Mouse (Mus musculus): ENCODE measurements around the gene Myo1e. TPM values are rescaled to one million over a fixed set of nuclear protein-coding genes. Genes with fewer than 3 reads are reported as not detected.

The Myo1e gene
- polyA plus RNA-seq, 1 experiment from 2014 or later, result 20.6 TPM

GRCm38 (mm10) chr9:70266186-70266585 is 59.0 kb downstream of the Myo1e start:
- Histone ChIP-seq H3K9ac (ENCODE audit: low read depth, low read length) (no peak overlapping the region), H3K9me3 (ENCODE audit: control insufficient read depth, low read length) (no peaks in the 10 kb centered on the region), H3K27me3 (ENCODE audit: control insufficient read depth, insufficient read depth, low read length) (no peaks in the 10 kb centered on the region), H3K27ac (ENCODE audit: low read depth, low read length) (no peak overlapping the region), H3K36me3 (ENCODE audit: control insufficient read depth, insufficient read depth, low read length) (no peaks in the 10 kb centered on the region), H3K4me1 (ENCODE audit: control insufficient read depth, insufficient read depth, low read length) (peaks cover 24% of the 10 kb centered on the region), H3K4me3 (ENCODE audit: low read length) (no peak overlapping the region), H3K4me2 (replicated peaks; ENCODE audit: low read depth, low read length) (no peak overlapping the region)
- 94% methylated on average over 2 of the region's 2 CpGs for WGBS
- ATAC-seq (ENCODE audit: low FRiP score, low TSS enrichment), result no peak

DNA sequence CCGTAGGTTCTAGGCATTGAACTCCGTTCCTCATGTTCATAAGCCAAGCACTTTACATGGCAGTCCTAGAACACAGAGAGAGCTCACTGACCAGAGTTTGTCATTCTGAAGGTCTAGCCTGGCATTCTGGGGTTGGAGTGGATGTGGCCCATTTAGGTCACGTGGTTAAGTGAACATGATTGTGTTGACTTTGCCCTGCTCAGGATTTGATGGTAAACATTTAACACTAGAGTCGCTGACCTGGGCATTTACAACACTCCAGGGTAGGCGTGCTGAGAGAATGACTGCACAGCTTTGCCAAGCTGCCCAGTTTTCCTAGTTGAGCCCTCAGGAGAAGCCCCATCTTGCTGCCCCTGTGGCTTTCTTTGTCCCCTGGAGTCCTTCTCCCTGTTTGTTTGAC is 60.0 kb downstream of the Myo1e start:
- Histone ChIP-seq H3K4me1 (ENCODE audit: control insufficient read depth, insufficient read depth, low read length) (peaks cover 17% of the 10 kb centered on the region; the same call in 1 of the 2 replicates), H3K4me2 (replicated peaks; ENCODE audit: low read depth, low read length) (no peak overlapping the region), H3K36me3 (ENCODE audit: control insufficient read depth, insufficient read depth, low read length) (no peaks in the 10 kb centered on the region), H3K9me3 (ENCODE audit: control insufficient read depth, low read length) (no peaks in the 10 kb centered on the region), H3K4me3 (ENCODE audit: low read length) (no peak overlapping the region), H3K27me3 (ENCODE audit: control insufficient read depth, insufficient read depth, low read length) (no peaks in the 10 kb centered on the region), H3K27ac (ENCODE audit: low read depth, low read length) (no peak overlapping the region), H3K9ac (ENCODE audit: low read depth, low read length) (no peak overlapping the region)
- 84% methylated on average over 5 of the region's 5 CpGs for WGBS
- no peak for ATAC-seq (ENCODE audit: low FRiP score, low TSS enrichment)

- Histone ChIP-seq H3K9ac (ENCODE audit: low read depth, low read length) (no peak overlapping the region), H3K4me1 (ENCODE audit: control insufficient read depth, insufficient read depth, low read length) (peaks cover 3% of the 10 kb centered on the region; the same call in 1 of the 2 replicates), H3K9me3 (ENCODE audit: control insufficient read depth, low read length) (no peaks in the 10 kb centered on the region), H3K36me3 (ENCODE audit: control insufficient read depth, insufficient read depth, low read length) (no peaks in the 10 kb centered on the region), H3K4me3 (ENCODE audit: low read length) (no peak overlapping the region), H3K4me2 (replicated peaks; ENCODE audit: low read depth, low read length) (no peak overlapping the region), H3K27me3 (ENCODE audit: control insufficient read depth, insufficient read depth, low read length) (no peaks in the 10 kb centered on the region), H3K27ac (ENCODE audit: low read depth, low read length) (peak overlapping the region; percentile 47; the same call in 1 of the 2 replicates)
- no peak for ATAC-seq (ENCODE audit: low FRiP score, low TSS enrichment)
- 82% methylated on average over 10 of the region's 10 CpGs for whole genome bisulfite sequencing
Observed at GRCm38 (mm10) chr9:70269349-70269748, 62.2 kb downstream of the Myo1e start.

DNA sequence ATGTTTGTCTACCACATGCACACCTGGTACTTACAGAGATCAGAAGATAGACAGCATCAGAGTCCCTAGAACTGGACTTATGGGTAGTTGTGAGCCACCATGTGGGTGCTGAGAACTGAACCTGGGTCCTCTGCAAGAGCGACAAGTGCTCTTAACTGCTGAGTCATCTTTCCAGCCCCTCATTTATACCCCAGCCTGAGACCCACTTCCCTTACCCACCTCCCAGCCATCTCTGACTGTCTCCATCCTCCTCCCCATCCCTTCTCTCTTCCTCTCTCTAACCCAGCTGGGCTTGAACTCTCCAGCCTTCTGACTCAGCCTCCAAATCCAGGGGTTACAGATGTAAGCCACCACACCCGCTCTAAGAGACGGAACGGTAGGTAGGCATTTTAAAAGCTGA is 63.3 kb downstream of the Myo1e start:
- Histone ChIP-seq H3K9me3 (ENCODE audit: control insufficient read depth, low read length) (no peaks in the 10 kb centered on the region), H3K4me1 (ENCODE audit: control insufficient read depth, insufficient read depth, low read length) (peaks cover 3% of the 10 kb centered on the region; the same call in 1 of the 2 replicates), H3K4me2 (replicated peaks; ENCODE audit: low read depth, low read length) (no peak overlapping the region), H3K27ac (ENCODE audit: low read depth, low read length) (no peak overlapping the region), H3K4me3 (ENCODE audit: low read length) (no peak overlapping the region), H3K27me3 (ENCODE audit: control insufficient read depth, insufficient read depth, low read length) (no peaks in the 10 kb centered on the region), H3K9ac (ENCODE audit: low read depth, low read length) (no peak overlapping the region), H3K36me3 (ENCODE audit: control insufficient read depth, insufficient read depth, low read length) (no peaks in the 10 kb centered on the region)
- WGBS, result 90% methylated on average over 4 of the region's 4 CpGs
- ATAC-seq (ENCODE audit: low FRiP score, low TSS enrichment), result no peak

DNA sequence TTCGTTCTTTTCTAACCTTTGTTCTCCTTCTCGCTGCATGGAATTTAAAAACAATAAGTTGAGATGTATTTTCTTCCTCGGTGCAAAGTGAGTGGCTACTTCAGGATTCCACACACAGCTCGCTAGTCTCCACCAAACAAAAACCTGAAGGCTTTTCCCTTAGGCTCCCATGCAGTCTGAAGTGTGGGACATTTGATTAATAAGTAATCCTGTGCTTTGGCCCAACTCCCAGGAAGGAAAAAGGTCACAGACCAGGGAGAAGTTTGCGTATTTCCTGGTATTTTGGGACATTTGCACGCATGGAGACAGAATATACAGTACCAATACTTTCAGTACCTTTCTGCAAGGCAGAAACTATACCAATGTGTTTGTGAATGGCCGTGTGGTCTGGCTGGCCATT is 64.0 kb downstream of the Myo1e start:
- no peak overlapping the region for H3K4me3 ChIP-seq (ENCODE audit: low read length)
- peaks cover 3% of the 10 kb centered on the region; the same call in 1 of the 2 replicates for H3K4me1 ChIP-seq (ENCODE audit: control insufficient read depth, insufficient read depth, low read length)
- WGBS, result 70% methylated on average over 7 of the region's 7 CpGs
- no peaks in the 10 kb centered on the region for H3K36me3 ChIP-seq (ENCODE audit: control insufficient read depth, insufficient read depth, low read length)
- H3K27me3 ChIP-seq (ENCODE audit: control insufficient read depth, insufficient read depth, low read length), result no peaks in the 10 kb centered on the region
- H3K9ac ChIP-seq (ENCODE audit: low read depth, low read length), result no peak overlapping the region
- no peak overlapping the region for H3K4me2 ChIP-seq (replicated peaks; ENCODE audit: low read depth, low read length)
- H3K27ac ChIP-seq (ENCODE audit: low read depth, low read length), result no peak overlapping the region; the same call in 1 of the 2 replicates
- ATAC-seq (ENCODE audit: low FRiP score, low TSS enrichment), result no peak
- H3K9me3 ChIP-seq (ENCODE audit: control insufficient read depth, low read length), result no peaks in the 10 kb centered on the region

- H3K4me3 ChIP-seq (ENCODE audit: low read length), result no peak overlapping the region
- H3K9ac ChIP-seq (ENCODE audit: low read depth, low read length), result no peak overlapping the region
- no peaks in the 10 kb centered on the region for H3K9me3 ChIP-seq (ENCODE audit: control insufficient read depth, low read length)
- 91% methylated on average over 9 of the region's 9 CpGs for WGBS
- ATAC-seq (ENCODE audit: low FRiP score, low TSS enrichment), result no peak
- no peak overlapping the region for H3K4me2 ChIP-seq (replicated peaks; ENCODE audit: low read depth, low read length)
- peaks cover 3% of the 10 kb centered on the region; the same call in 1 of the 2 replicates for H3K4me1 ChIP-seq (ENCODE audit: control insufficient read depth, insufficient read depth, low read length)
- H3K27ac ChIP-seq (ENCODE audit: low read depth, low read length), result no peak overlapping the region; the same call in 1 of the 2 replicates
- no peaks in the 10 kb centered on the region for H3K27me3 ChIP-seq (ENCODE audit: control insufficient read depth, insufficient read depth, low read length)
- no peaks in the 10 kb centered on the region for H3K36me3 ChIP-seq (ENCODE audit: control insufficient read depth, insufficient read depth, low read length)
Observed at GRCm38 (mm10) chr9:70271631-70272030, 64.5 kb downstream of the Myo1e start.

DNA sequence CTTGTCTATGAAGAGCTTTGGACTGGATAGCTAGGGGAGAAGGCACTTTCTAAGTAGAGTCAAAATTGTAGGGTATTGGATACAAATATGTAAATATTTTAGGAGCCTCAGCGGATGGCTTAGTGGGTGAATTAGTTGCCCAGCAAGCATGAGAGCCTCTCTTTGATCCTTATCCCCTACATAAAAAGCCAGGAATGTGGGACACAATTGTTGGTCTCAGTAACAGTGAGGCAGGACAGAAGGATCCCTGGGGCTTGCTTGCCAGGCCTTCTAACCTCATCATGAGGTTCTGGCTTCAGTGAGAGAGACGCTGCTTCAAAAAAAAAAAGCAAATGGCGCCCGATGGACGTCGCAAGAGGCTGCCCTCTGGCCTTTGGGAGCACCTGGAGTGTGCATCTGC is 66.9 kb downstream of the Myo1e start:
- ATAC-seq (ENCODE audit: low FRiP score, low TSS enrichment), result no peak
- Histone ChIP-seq H3K4me2 (replicated peaks; ENCODE audit: low read depth, low read length) (no peak overlapping the region), H3K27me3 (ENCODE audit: control insufficient read depth, insufficient read depth, low read length) (no peaks in the 10 kb centered on the region), H3K9ac (ENCODE audit: low read depth, low read length) (no peak overlapping the region), H3K27ac (ENCODE audit: low read depth, low read length) (no peak overlapping the region), H3K36me3 (ENCODE audit: control insufficient read depth, insufficient read depth, low read length) (no peaks in the 10 kb centered on the region), H3K9me3 (ENCODE audit: control insufficient read depth, low read length) (no peaks in the 10 kb centered on the region), H3K4me1 (ENCODE audit: control insufficient read depth, insufficient read depth, low read length) (peaks cover under 1% of the 10 kb centered on the region; the same call in 1 of the 2 replicates), H3K4me3 (ENCODE audit: low read length) (no peak overlapping the region)
- WGBS, result 90% methylated on average over 6 of the region's 6 CpGs

DNA sequence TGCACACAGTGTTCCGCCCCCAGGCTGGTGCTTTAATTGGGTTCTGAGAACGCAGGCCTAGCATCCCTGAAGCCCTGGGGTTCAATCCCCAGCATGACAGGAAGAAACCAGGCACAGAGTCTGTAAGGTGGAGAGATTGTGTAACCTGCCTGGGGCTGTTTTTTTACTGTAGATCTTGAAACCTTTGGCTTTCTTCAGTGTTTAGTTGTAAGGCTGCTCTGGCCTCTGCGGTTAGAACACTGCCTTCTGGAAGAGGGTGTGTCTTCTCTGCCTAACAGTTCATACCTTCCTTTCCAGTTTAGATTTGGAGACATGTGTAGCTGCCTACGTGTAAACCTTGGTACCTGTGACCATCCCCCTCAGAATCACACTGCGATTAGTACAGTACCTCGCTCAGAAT is 67.3 kb downstream of the Myo1e start:
- H3K4me2 ChIP-seq (replicated peaks; ENCODE audit: low read depth, low read length), result no peak overlapping the region
- no peaks in the 10 kb centered on the region for H3K9me3 ChIP-seq (ENCODE audit: control insufficient read depth, low read length)
- no peaks in the 10 kb centered on the region for H3K27me3 ChIP-seq (ENCODE audit: control insufficient read depth, insufficient read depth, low read length)
- no peak overlapping the region for H3K27ac ChIP-seq (ENCODE audit: low read depth, low read length)
- WGBS, result 87% methylated on average over 6 of the region's 6 CpGs
- H3K36me3 ChIP-seq (ENCODE audit: control insufficient read depth, insufficient read depth, low read length), result no peaks in the 10 kb centered on the region
- no peak for ATAC-seq (ENCODE audit: low FRiP score, low TSS enrichment)
- H3K4me1 ChIP-seq (ENCODE audit: control insufficient read depth, insufficient read depth, low read length), result no peaks in the 10 kb centered on the region; the same call in 1 of the 2 replicates
- no peak overlapping the region for H3K9ac ChIP-seq (ENCODE audit: low read depth, low read length)
- H3K4me3 ChIP-seq (ENCODE audit: low read length), result no peak overlapping the region

- Histone ChIP-seq H3K4me1 (ENCODE audit: control insufficient read depth, insufficient read depth, low read length) (no peaks in the 10 kb centered on the region; the same call in 1 of the 2 replicates), H3K9me3 (ENCODE audit: control insufficient read depth, low read length) (no peaks in the 10 kb centered on the region), H3K27me3 (ENCODE audit: control insufficient read depth, insufficient read depth, low read length) (no peaks in the 10 kb centered on the region), H3K9ac (ENCODE audit: low read depth, low read length) (no peak overlapping the region), H3K4me3 (ENCODE audit: low read length) (no peak overlapping the region), H3K36me3 (ENCODE audit: control insufficient read depth, insufficient read depth, low read length) (no peaks in the 10 kb centered on the region), H3K27ac (ENCODE audit: low read depth, low read length) (no peak overlapping the region), H3K4me2 (replicated peaks; ENCODE audit: low read depth, low read length) (no peak overlapping the region)
- 92% methylated on average over 12 of the region's 12 CpGs for WGBS
- ATAC-seq (ENCODE audit: low FRiP score, low TSS enrichment), result no peak
Observed at GRCm38 (mm10) chr9:70274887-70275555, 67.9 kb downstream of the Myo1e start.

Data from kidney, embryonic 14.5 days (tissue).